Mouse (Mus musculus) spleen, postnatal 14 days (tissue): Measurements from ENCODE around the gene Hic1.

Experiments used
- DNase-seq, 2 experiments: peaks; one replicate each; pipeline ENCODE4 v3.0.0; 2021 to 2022; ENCODE audit warnings: low spot score in 2 of 2

The Hic1 gene

GRCm38 (mm10) chr11:75119298-75119697, 50.0 kb downstream of the Hic1 start:
- no peak for DNase-seq

GRCm38 (mm10) chr11:75118141-75118540, 51.2 kb downstream of the Hic1 start:
- no peak for DNase-seq

- no peak for DNase-seq
These were observed 52.9 kb downstream of the Hic1 start for GRCm38 (mm10) chr11:75116379-75116778.
